Mouse (Mus musculus): ENCODE data around the gene Defb47. TPM values are rescaled to one million over a fixed set of nuclear protein-coding genes. Genes with fewer than 3 reads are reported as not detected.

Gene Defb47
- polyA plus RNA-seq, 1 experiment from 2014 or later, result not detected

- Histone ChIP-seq H3K27ac (ENCODE audit: low read depth, low read length) (no peak overlapping the region), H3K9me3 (ENCODE audit: control insufficient read depth, low read length) (no peaks in the 10 kb centered on the region), H3K9ac (ENCODE audit: low read depth, low read length) (no peak overlapping the region), H3K4me1 (replicated peaks; ENCODE audit: control insufficient read depth, insufficient read depth, low read length) (no peaks in the 10 kb centered on the region), H3K4me2 (no peak overlapping the region), H3K36me3 (ENCODE audit: control insufficient read depth, insufficient read depth, low read length) (no peaks in the 10 kb centered on the region), H3K4me3 (ENCODE audit: low read depth, low read length) (no peak overlapping the region), H3K27me3 (replicated peaks; ENCODE audit: control insufficient read depth, insufficient read depth, low read length) (no peaks in the 10 kb centered on the region)
- no peak for DNase-seq (ENCODE audit: low spot score)
- WGBS, result 74% methylated on average over 7 of the region's 7 CpGs
- no peak for ATAC-seq (replicated peaks; ENCODE audit: low FRiP score)
Measured at GRCm38 (mm10) chr14:62991849-62992510, 5.9 kb upstream of the Defb47 start.

GRCm38 (mm10) chr14:62998977-62999376 is 1.1 kb downstream of the Defb47 start:
- Histone ChIP-seq H3K27ac (ENCODE audit: low read depth, low read length) (no peak overlapping the region), H3K36me3 (ENCODE audit: control insufficient read depth, insufficient read depth, low read length) (no peaks in the 10 kb centered on the region), H3K9ac (ENCODE audit: low read depth, low read length) (no peak overlapping the region), H3K4me2 (no peak overlapping the region), H3K4me1 (replicated peaks; ENCODE audit: control insufficient read depth, insufficient read depth, low read length) (no peaks in the 10 kb centered on the region), H3K27me3 (replicated peaks; ENCODE audit: control insufficient read depth, insufficient read depth, low read length) (no peaks in the 10 kb centered on the region), H3K9me3 (ENCODE audit: control insufficient read depth, low read length) (no peaks in the 10 kb centered on the region), H3K4me3 (ENCODE audit: low read depth, low read length) (no peak overlapping the region)
- ATAC-seq (replicated peaks; ENCODE audit: low FRiP score) (no peak), DNase-seq (ENCODE audit: low spot score) (no peak)
- WGBS, result 56% methylated on average over 4 of the region's 4 CpGs

DNA sequence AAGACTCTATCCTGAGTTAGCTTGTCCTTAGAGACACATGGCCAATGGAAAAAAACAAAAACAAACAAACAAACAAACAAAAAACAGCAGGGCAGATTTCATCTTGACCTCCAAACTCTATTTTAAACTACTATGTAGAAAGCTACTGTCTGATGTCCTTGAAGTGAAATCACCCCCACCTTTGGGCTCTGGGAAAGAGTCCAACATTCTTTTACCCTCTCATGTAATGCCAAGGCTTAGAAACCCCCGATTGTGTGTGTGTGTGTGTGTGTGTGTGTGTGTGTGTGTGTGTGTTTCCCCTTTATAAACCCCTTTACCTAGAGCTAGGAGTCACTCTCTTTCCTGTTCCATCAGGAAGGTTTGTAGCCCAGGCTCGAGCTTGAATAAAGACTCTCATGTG is 4.7 kb downstream of the Defb47 start:
- Histone ChIP-seq H3K9ac (ENCODE audit: low read depth, low read length) (no peak overlapping the region), H3K27me3 (replicated peaks; ENCODE audit: control insufficient read depth, insufficient read depth, low read length) (no peaks in the 10 kb centered on the region), H3K36me3 (ENCODE audit: control insufficient read depth, insufficient read depth, low read length) (no peaks in the 10 kb centered on the region), H3K9me3 (ENCODE audit: control insufficient read depth, low read length) (no peaks in the 10 kb centered on the region), H3K4me1 (replicated peaks; ENCODE audit: control insufficient read depth, insufficient read depth, low read length) (no peaks in the 10 kb centered on the region), H3K4me2 (no peak overlapping the region), H3K27ac (ENCODE audit: low read depth, low read length) (no peak overlapping the region), H3K4me3 (ENCODE audit: low read depth, low read length) (no peak overlapping the region)
- WGBS, result 70% methylated on average over 2 of the region's 2 CpGs
- DNase-seq (ENCODE audit: low spot score), result no peak
- ATAC-seq (replicated peaks; ENCODE audit: low FRiP score), result no peak

- WGBS, result 92% methylated on average over 5 of the region's 5 CpGs
- H3K4me1 ChIP-seq (replicated peaks; ENCODE audit: control insufficient read depth, insufficient read depth, low read length), result no peaks in the 10 kb centered on the region
- H3K9me3 ChIP-seq (ENCODE audit: control insufficient read depth, low read length), result no peaks in the 10 kb centered on the region
- no peaks in the 10 kb centered on the region for H3K36me3 ChIP-seq (ENCODE audit: control insufficient read depth, insufficient read depth, low read length)
- no peak within 1 kb of the TSS for H3K4me3 ChIP-seq (ENCODE audit: low read depth, low read length)
- no peak for DNase-seq (ENCODE audit: low spot score)
- ATAC-seq (replicated peaks; ENCODE audit: low FRiP score), result no peak
- H3K27ac ChIP-seq (ENCODE audit: low read depth, low read length), result no peak within 1 kb of the TSS
- no peaks in the 10 kb centered on the region for H3K27me3 ChIP-seq (replicated peaks; ENCODE audit: control insufficient read depth, insufficient read depth, low read length)
- H3K9ac ChIP-seq (ENCODE audit: low read depth, low read length), result no peak within 1 kb of the TSS
- no peak within 1 kb of the TSS for H3K4me2 ChIP-seq
Measured at GRCm38 (mm10) chr14:63011471-63011870, 13.6 kb downstream of the Defb47 start, which contains the start of gene Defb43. Gene Defb43 (plus strand): TSS chr14:63011771.

DNA sequence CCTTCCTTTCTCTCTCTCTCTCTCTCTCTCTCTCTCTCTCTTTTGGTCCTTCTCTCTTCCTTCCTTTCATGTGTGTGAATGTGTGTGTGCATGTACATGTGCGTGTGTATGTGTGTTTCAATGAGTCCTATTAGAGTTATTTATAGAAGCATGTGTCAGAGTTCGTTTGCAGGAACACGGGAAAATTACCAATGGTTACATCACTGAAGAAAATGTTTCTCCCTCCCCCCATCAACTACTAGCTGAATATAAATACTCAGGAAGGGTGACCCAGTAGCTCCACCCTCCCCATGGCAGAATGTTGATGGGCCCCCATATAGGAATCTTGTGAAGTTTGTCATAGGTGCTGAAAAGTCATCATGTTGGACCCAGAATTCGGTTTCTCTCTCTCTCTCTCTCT is 15.2 kb downstream of the Defb47 start:
- no peaks in the 10 kb centered on the region for H3K27me3 ChIP-seq (replicated peaks; ENCODE audit: control insufficient read depth, insufficient read depth, low read length)
- no peak overlapping the region for H3K9ac ChIP-seq (ENCODE audit: low read depth, low read length)
- H3K4me2 ChIP-seq, result no peak overlapping the region
- no peaks in the 10 kb centered on the region for H3K36me3 ChIP-seq (ENCODE audit: control insufficient read depth, insufficient read depth, low read length)
- no peaks in the 10 kb centered on the region for H3K4me1 ChIP-seq (replicated peaks; ENCODE audit: control insufficient read depth, insufficient read depth, low read length)
- ATAC-seq (replicated peaks; ENCODE audit: low FRiP score) (no peak), DNase-seq (ENCODE audit: low spot score) (no peak)
- H3K9me3 ChIP-seq (ENCODE audit: control insufficient read depth, low read length), result no peaks in the 10 kb centered on the region
- no peak overlapping the region for H3K4me3 ChIP-seq (ENCODE audit: low read depth, low read length)
- H3K27ac ChIP-seq (ENCODE audit: low read depth, low read length), result no peak overlapping the region
- WGBS, result 77% methylated on average over 4 of the region's 4 CpGs

DNA sequence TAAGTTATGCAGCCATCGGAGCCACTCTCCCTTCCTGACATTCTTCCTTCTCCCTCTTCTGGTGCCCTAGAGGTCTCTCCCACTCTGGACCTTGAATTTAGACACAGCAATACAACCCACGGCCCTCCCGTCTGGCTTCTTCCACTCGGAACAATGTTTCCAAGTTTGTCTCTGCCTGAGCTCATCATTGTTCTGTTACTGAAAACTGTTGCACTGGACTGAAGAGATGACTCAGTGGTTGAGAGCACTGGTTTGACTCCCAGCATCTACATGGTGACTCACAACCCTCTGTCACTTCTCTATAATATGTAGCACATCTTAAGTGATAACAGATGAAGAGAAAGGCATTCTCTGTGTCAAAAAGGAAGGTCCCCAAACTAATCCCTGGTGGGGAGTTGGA is 16.8 kb downstream of the Defb47 start:
- 86% methylated on average over 4 of the region's 4 CpGs for WGBS
- H3K27ac ChIP-seq (ENCODE audit: low read depth, low read length), result no peak overlapping the region
- H3K4me2 ChIP-seq, result no peak overlapping the region
- no peak overlapping the region for H3K4me3 ChIP-seq (ENCODE audit: low read depth, low read length)
- DNase-seq (ENCODE audit: low spot score), result no peak
- no peak overlapping the region for H3K9ac ChIP-seq (ENCODE audit: low read depth, low read length)
- ATAC-seq (replicated peaks; ENCODE audit: low FRiP score), result no peak
- H3K36me3 ChIP-seq (ENCODE audit: control insufficient read depth, insufficient read depth, low read length), result no peaks in the 10 kb centered on the region
- no peaks in the 10 kb centered on the region for H3K9me3 ChIP-seq (ENCODE audit: control insufficient read depth, low read length)
- H3K4me1 ChIP-seq (replicated peaks; ENCODE audit: control insufficient read depth, insufficient read depth, low read length), result no peaks in the 10 kb centered on the region
- no peaks in the 10 kb centered on the region for H3K27me3 ChIP-seq (replicated peaks; ENCODE audit: control insufficient read depth, insufficient read depth, low read length)

GRCm38 (mm10) chr14:63020524-63021156 is 22.8 kb downstream of the Defb47 start:
- no peak overlapping the region for H3K9ac ChIP-seq (ENCODE audit: low read depth, low read length)
- no peaks in the 10 kb centered on the region for H3K27me3 ChIP-seq (replicated peaks; ENCODE audit: control insufficient read depth, insufficient read depth, low read length)
- DNase-seq (ENCODE audit: low spot score), result no peak
- no peak overlapping the region for H3K4me3 ChIP-seq (ENCODE audit: low read depth, low read length)
- no peaks in the 10 kb centered on the region for H3K36me3 ChIP-seq (ENCODE audit: control insufficient read depth, insufficient read depth, low read length)
- no peaks in the 10 kb centered on the region for H3K9me3 ChIP-seq (ENCODE audit: control insufficient read depth, low read length)
- ATAC-seq (replicated peaks; ENCODE audit: low FRiP score), result no peak
- WGBS, result 46% methylated on average over 6 of the region's 6 CpGs
- H3K4me2 ChIP-seq, result no peak overlapping the region
- H3K4me1 ChIP-seq (replicated peaks; ENCODE audit: control insufficient read depth, insufficient read depth, low read length), result no peaks in the 10 kb centered on the region
- H3K27ac ChIP-seq (ENCODE audit: low read depth, low read length), result no peak overlapping the region

- DNase-seq (ENCODE audit: low spot score), result no peak
- H3K27ac ChIP-seq (ENCODE audit: low read depth, low read length), result no peak within 1 kb of the TSS
- ATAC-seq (replicated peaks; ENCODE audit: low FRiP score), result no peak
Measured at GRCm38 (mm10) chr14:63046691-63047090, 48.8 kb downstream of the Defb47 start, which contains the start of gene Defb42. Gene Defb42 (plus strand): TSS chr14:63046991.

GRCm38 (mm10) chr14:63049910-63050370 is 52.1 kb downstream of the Defb47 start, which contains the start of gene Defb30:
Gene Defb30 (minus strand): TSS chr14:63049960.
- H3K27me3 ChIP-seq (replicated peaks; ENCODE audit: control insufficient read depth, insufficient read depth, low read length), result no peaks in the 10 kb centered on the region
- DNase-seq (ENCODE audit: low spot score) (no peak), ATAC-seq (replicated peaks; ENCODE audit: low FRiP score) (no peak)
- no peak within 1 kb of the TSS for H3K9ac ChIP-seq (ENCODE audit: low read depth, low read length)
- no peak within 1 kb of the TSS for H3K4me3 ChIP-seq (ENCODE audit: low read depth, low read length)
- H3K27ac ChIP-seq (ENCODE audit: low read depth, low read length), result no peak within 1 kb of the TSS
- WGBS, result 80% methylated on average over 10 of the region's 14 CpGs
- H3K9me3 ChIP-seq (ENCODE audit: control insufficient read depth, low read length), result no peaks in the 10 kb centered on the region
- H3K4me1 ChIP-seq (replicated peaks; ENCODE audit: control insufficient read depth, insufficient read depth, low read length), result 0 out of 2 replicates have a peak, but pooled peaks cover 2% of the 10 kb centered on the region
- H3K4me2 ChIP-seq, result no peak within 1 kb of the TSS
- H3K36me3 ChIP-seq (ENCODE audit: control insufficient read depth, insufficient read depth, low read length), result no peaks in the 10 kb centered on the region

More at GRCm38 (mm10) chr14:63046691-63047090, 48.8 kb downstream of the Defb47 start, which contains the start of gene Defb42:
- 74% methylated on average over 3 of the region's 3 CpGs for WGBS
- H3K36me3 ChIP-seq (ENCODE audit: control insufficient read depth, insufficient read depth, low read length), result no peaks in the 10 kb centered on the region
- H3K4me3 ChIP-seq (ENCODE audit: low read depth, low read length), result no peak within 1 kb of the TSS
- H3K9me3 ChIP-seq (ENCODE audit: control insufficient read depth, low read length), result no peaks in the 10 kb centered on the region
- no peak within 1 kb of the TSS for H3K4me2 ChIP-seq
- H3K9ac ChIP-seq (ENCODE audit: low read depth, low read length), result no peak within 1 kb of the TSS
- no peaks in the 10 kb centered on the region for H3K4me1 ChIP-seq (replicated peaks; ENCODE audit: control insufficient read depth, insufficient read depth, low read length)
- no peaks in the 10 kb centered on the region for H3K27me3 ChIP-seq (replicated peaks; ENCODE audit: control insufficient read depth, insufficient read depth, low read length)
